Mouse (Mus musculus) ES-E14 (cell line): ENCODE results near the gene Vmn1r217.

ENCODE experiments used
- CHD2 ChIP-seq: IDR thresholded peaks from 2 replicates; pipeline ENCODE4 v1.6.1; 2014; ENCODE audit warnings: mild to moderate bottlenecking, low read depth, low read length, inconsistent platforms
- HCFC1 ChIP-seq: IDR thresholded peaks from 2 replicates; pipeline ENCODE4 v1.6.1; 2012; ENCODE audit warnings: low read length, inconsistent platforms, borderline replicate concordance; ENCODE audit not compliant: insufficient read depth
- ZC3H11A ChIP-seq: IDR thresholded peaks from 2 replicates; pipeline ENCODE4 v1.6.1; 2012; ENCODE audit warnings: low read depth, mild to moderate bottlenecking, inconsistent platforms, low read length, borderline replicate concordance
- ZNF384 ChIP-seq: IDR thresholded peaks from 2 replicates; pipeline ENCODE4 v1.6.1; 2012; ENCODE audit warnings: low read depth, low read length, inconsistent platforms

GRCm38 (mm10) chr13:23067725-23068124 lies 50.3 kb downstream of the Vmn1r217 start, which contains the start of gene Vmn1r215:
- TF ChIP-seq HCFC1 (no peak), ZC3H11A (no peak), ZNF384 (no peak), CHD2 (no peak)
